Mouse (Mus musculus): ENCODE measurements around the gene Cts6. TPM values are rescaled to one million over a fixed set of nuclear protein-coding genes. Genes with fewer than 3 reads are reported as not detected.

Gene Cts6
- not detected for total RNA-seq (2023)

GRCm38 (mm10) chr13:61203310-61203709, at the start of gene Cts6:
Gene Cts6 (minus strand): TSS chr13:61203410.

GRCm38 (mm10) chr13:61164156-61164555, 39.1 kb downstream of the Cts6 start, which contains the start of gene Ctsr:
Gene Ctsr (minus strand): TSS chr13:61164256.

Other genes starting within 250 kb of the Cts6 start
- not detected for gene Ctsj, start 197.5 kb downstream of the Cts6 start, total RNA-seq (2023)
- not detected for gene Ctsq, start 162.8 kb downstream of the Cts6 start, total RNA-seq (2023)
- not detected for gene Ctsr, start 39.2 kb downstream of the Cts6 start, total RNA-seq (2023)
- gene Cts8, start 51.9 kb upstream of the Cts6 start, total RNA-seq (2023) = not detected
- not detected for gene Gm49398, start 85.4 kb upstream of the Cts6 start, total RNA-seq (2023)
- not detected for gene Cts7, start 154.8 kb upstream of the Cts6 start, total RNA-seq (2023)

All from T-cell, adult 66 days (primary cell).